Mouse (Mus musculus) ES-E14 (cell line): ENCODE data around the gene Myrf.

ENCODE experiments used
- CHD2 ChIP-seq: IDR thresholded peaks from 2 replicates; pipeline ENCODE4 v1.6.1; 2014; ENCODE audit warnings: mild to moderate bottlenecking, low read depth, low read length, inconsistent platforms
- HCFC1 ChIP-seq: IDR thresholded peaks from 2 replicates; pipeline ENCODE4 v1.6.1; 2012; ENCODE audit warnings: low read length, inconsistent platforms, borderline replicate concordance; ENCODE audit not compliant: insufficient read depth
- MAFK ChIP-seq: IDR thresholded peaks from 2 replicates; pipeline ENCODE4 v1.6.1; 2014; ENCODE audit warnings: mild to moderate bottlenecking, low read depth, low read length, inconsistent platforms; ENCODE audit not compliant: insufficient read depth
- ZC3H11A ChIP-seq: IDR thresholded peaks from 2 replicates; pipeline ENCODE4 v1.6.1; 2012; ENCODE audit warnings: low read depth, mild to moderate bottlenecking, inconsistent platforms, low read length, borderline replicate concordance
- ZNF384 ChIP-seq: IDR thresholded peaks from 2 replicates; pipeline ENCODE4 v1.6.1; 2012; ENCODE audit warnings: low read depth, low read length, inconsistent platforms

GRCm38 (mm10) chr19:10189022-10189421 is 51.5 kb downstream of the Myrf start:
- no peak for TF ChIP-seq MAFK
- TF ChIP-seq HCFC1, result no peak
- TF ChIP-seq CHD2, result no peak
- TF ChIP-seq ZNF384, result no peak
- TF ChIP-seq ZC3H11A, result no peak
